Mouse (Mus musculus): ENCODE measurements at regions not wholly inside any gene's neighbourhood (a gene's known extent, or its start where the extent isn't known, plus 50 kb on each side); places are given as distances from the start of the nearest gene placed in this dataset.

GRCm38 (mm10) chr2:110426881-110427280 lies 63.9 kb upstream of the Fibin start:
- no peak for DNase-seq (ENCODE audit: low read depth, low spot score)

- DNase-seq (ENCODE audit: low read depth, low spot score): no peak
Observed at GRCm38 (mm10) chr2:110452694-110453093, 89.7 kb upstream of the Fibin start.

- DNase-seq (ENCODE audit: low read depth, low spot score): peak; percentile 28
Observed at GRCm38 (mm10) chr2:110472307-110472995, 109.5 kb upstream of the Fibin start.

- peak; percentile 41 for DNase-seq (ENCODE audit: low read depth, low spot score)
Observed at GRCm38 (mm10) chr2:110476591-110476990, 113.6 kb upstream of the Fibin start.

DNA sequence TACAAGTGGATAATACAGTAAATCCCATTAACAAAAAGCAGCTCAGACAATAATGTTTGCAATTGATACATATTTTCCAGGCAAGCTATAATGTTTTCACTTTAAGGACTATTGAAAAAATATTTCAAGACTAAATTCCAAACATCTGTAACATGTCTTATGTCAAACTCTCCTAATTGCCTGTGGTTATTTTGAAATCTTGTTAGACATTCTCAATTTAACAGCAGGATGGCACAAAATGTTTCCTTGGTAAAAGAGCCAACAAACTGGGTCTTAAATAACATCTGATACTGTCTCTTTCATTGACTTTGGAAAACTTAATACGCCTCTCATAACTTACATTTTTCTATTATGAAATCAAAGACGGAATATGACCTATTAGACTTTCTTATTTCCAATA lies 115.8 kb upstream of the Slc5a12 start:
- DNase-seq (ENCODE audit: low read depth, low spot score): no peak

DNA sequence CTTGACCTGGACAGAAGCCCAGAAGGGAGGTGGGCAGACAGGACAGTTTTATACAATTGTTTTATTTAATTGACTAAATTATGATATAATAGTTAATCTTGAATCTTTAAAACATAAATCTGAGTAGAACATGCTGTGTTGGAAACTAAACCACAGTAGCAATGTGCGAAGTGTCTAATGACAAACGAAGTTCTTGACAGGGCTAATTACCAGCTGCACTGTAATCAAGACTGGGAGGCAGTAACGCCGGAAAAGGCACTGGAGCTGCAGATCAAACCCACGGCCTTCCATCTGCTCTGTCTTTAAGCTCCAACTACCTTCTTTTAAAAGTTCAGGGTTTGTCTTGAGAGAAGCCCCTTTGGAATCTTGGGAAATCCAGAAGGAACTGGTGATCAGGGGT lies 110.9 kb upstream of the Slc5a12 start:
- peak; percentile 61 for DNase-seq (ENCODE audit: low read depth, low spot score)

DNA sequence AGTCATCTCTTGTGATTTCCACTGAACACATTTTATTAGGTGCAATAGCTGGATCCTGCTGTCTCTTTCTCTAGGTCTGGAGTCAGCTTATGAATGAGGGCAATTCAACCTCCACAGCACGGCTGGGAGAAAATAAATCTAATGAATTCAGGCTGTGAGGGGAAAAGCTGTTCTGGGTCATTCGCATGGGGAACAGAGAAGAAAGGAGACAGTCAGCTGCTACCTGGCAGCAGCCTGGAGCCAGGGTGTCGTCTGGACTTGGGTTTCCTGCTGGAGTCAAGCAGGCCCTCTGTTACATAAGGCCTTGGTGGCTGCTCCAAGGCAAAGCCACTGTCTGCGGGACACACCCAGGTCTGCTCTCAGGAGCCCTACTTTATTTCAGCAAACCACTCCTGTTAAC lies 110.4 kb upstream of the Slc5a12 start:
- peak; percentile 51 for DNase-seq (ENCODE audit: low read depth, low spot score)

GRCm38 (mm10) chr2:110487950-110488349 lies 109.1 kb upstream of the Slc5a12 start:
- DNase-seq (ENCODE audit: low read depth, low spot score): no peak

GRCm38 (mm10) chr2:110501786-110502185 lies 95.3 kb upstream of the Slc5a12 start:
- DNase-seq (ENCODE audit: low read depth, low spot score): no peak

DNA sequence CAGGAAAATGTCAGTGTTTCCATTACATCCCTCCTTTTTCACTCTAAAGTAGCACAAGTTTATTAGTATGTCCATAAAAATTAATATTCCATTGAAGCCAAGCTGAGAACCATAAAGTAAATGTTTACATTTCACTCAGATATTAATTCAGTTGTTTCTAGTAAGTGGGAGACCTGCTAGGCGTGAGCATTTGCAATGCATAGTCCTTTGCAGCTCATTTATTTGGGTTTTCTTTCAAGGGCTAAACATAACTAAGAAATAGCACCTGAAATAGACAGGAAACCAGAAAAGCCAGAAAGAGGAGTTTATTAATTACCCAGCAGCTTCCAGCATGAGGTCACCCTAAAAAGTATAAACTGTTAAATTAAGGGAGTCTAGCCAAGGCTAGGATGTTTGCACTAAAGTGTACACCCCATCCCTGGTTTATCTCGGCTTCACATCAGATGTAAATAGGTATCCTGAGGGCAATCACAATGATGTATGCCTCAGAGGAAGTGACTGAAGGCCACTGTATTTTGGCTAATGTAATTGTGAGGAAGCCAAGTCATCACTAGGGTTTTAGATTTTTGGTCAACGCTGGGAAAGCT lies 88.8 kb upstream of the Slc5a12 start:
- DNase-seq (ENCODE audit: low read depth, low spot score): no peak

DNA sequence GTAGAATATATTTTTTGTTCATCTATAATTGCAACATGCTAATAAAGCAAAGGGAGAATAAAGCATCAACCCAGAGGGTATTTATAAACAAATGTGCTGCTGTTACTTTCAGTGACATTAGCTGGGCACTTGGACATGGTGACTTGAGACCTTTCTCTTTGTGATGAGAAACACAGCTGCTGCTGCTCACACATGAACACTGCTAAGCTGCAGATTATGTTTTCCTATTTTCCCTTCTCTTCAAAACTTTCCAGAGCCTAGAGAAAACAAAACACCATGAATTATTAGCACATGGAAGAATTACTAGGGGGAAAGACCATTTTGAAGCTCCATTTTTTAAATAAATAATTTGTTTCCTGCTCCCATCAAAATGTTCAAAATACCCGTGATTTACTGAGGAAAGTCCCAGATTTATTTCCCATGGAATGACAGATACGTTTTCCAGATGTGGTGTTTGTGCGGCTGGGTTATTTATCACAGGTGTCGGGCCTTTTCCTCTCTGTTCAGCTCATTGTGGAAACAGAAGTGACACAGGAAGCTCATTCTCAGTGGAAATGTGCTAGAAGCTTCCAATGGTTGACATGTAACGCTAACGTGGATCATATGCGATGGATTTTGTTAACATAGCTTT lies 73.8 kb upstream of the Slc5a12 start:
- DNase-seq (ENCODE audit: low read depth, low spot score): no peak

DNA sequence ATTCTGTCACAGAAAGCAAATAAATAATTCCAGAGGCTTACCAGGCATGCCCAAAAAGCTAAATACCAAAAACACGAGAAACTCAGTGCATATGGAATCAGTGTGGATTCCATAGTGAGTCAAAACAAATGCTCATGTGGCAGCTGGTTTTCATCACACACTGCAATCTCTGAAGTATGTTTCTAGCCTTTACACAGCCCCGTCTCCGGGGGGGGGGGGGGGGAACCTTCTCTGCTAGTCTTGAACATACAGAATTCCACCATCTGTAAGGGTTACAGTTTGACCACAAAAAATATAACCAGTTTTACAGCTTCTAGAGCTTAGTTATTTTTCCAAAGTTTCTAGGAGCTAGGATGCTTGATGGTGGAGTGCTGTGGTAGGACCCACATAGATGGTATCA lies 68.9 kb upstream of the Slc5a12 start:
- DNase-seq (ENCODE audit: low read depth, low spot score): no peak

GRCm38 (mm10) chr2:110540140-110540539 lies 57.0 kb upstream of the Slc5a12 start:
- no peak for DNase-seq (ENCODE audit: low read depth, low spot score)

- DNase-seq (ENCODE audit: low read depth, low spot score): no peak
Observed at GRCm38 (mm10) chr2:110540570-110541357, 56.3 kb upstream of the Slc5a12 start.

GRCm38 (mm10) chr2:110541358-110541737 lies 55.8 kb upstream of the Slc5a12 start:
- no peak for DNase-seq (ENCODE audit: low read depth, low spot score)
